Mouse (Mus musculus): Measurements from ENCODE around the gene Lrrc8b.

The Lrrc8b gene

DNA sequence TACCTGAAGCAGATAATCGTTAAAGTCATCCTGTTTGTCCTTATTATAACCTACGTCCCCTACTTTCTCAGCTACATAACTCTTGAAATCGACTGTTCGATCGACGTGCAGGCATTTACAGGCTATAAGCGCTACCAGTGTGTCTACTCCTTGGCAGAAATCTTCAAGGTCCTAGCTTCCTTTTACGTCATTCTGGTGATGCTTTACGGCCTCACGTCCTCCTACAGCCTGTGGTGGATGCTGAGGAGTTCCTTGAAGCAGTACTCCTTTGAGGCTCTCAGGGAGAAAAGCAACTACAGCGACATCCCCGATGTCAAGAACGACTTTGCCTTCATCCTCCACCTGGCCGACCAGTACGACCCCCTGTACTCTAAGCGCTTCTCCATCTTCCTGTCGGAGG is 65.0 kb downstream of the Lrrc8b start:
- DNase-seq (ENCODE audit: extremely low read depth, low read depth, low spot score), result no peak

GRCm38 (mm10) chr5:105483632-105484031 is 68.1 kb downstream of the Lrrc8b start:
- no peak for DNase-seq (ENCODE audit: extremely low read depth, low read depth, low spot score)

DNA sequence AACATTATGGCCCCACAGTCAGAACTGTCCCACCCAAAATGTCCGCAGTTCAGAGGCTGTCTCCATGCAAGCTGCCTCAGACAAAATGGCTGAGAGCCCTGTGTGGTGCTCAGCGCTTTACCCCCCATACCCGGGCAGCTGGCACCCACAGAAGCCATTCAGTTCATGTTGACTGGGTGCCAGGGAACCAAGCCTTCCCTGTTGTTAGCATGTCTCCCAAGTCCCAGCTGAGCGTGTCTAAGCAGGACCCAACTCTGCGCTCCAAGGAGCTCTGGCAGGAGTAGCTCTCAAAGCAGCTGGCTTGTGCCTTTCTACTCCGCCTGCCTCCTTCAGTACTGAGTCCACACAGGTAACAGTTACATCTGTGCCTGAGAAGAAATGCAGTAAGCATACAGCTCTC is 68.7 kb downstream of the Lrrc8b start:
- DNase-seq (ENCODE audit: extremely low read depth, low read depth, low spot score), result no peak

DNA sequence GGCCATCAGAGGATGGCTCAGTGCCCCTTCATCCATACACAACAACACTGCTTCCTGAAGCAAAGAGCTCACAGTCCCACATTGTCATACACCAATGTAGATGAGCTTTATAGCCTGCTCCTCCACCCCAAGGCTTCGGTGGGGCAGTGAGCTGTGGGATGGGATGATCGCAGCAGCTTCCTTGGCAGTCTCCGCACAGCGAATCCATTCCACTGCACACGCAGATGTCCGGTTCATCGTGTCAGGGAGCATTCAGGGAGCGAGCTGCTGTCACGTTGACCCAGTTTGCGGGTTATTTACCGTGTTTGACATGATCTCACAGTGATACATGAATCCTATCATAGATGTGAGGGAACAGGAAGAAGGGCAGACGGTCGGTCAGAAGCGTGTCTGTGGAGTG is 69.3 kb downstream of the Lrrc8b start:
- DNase-seq (ENCODE audit: extremely low read depth, low read depth, low spot score), result no peak

GRCm38 (mm10) chr5:105490211-105490610 is 74.6 kb downstream of the Lrrc8b start:
- DNase-seq (ENCODE audit: extremely low read depth, low read depth, low spot score), result no peak

DNA sequence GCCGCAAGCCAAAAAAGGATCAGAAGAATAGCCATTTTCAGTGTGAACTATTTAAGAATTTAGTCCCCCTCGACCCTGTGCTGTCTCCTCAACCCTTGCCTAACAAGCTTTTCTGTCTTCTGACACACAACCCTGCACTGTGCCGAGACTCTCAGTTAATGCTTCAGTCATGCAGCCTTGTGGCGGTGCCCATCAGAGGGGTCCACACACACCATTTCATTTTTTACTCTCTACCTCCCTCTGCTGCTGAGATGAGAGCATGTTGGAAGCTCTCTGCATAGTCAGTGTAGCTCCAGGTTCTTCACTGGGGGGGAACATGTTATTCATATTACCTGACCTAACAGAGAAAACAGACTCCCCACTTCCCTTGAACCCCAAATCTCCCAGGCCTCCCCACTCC is 75.8 kb downstream of the Lrrc8b start:
- DNase-seq (ENCODE audit: extremely low read depth, low read depth, low spot score), result no peak

- no peak for DNase-seq (ENCODE audit: extremely low read depth, low read depth, low spot score)
These were observed 77.0 kb downstream of the Lrrc8b start for GRCm38 (mm10) chr5:105492367-105493246.

- no peak for DNase-seq (ENCODE audit: extremely low read depth, low read depth, low spot score)
These were observed 77.8 kb downstream of the Lrrc8b start for GRCm38 (mm10) chr5:105493377-105493776.

GRCm38 (mm10) chr5:105494246-105494917 is 78.8 kb downstream of the Lrrc8b start:
- DNase-seq (ENCODE audit: extremely low read depth, low read depth, low spot score), result no peak

- no peak for DNase-seq (ENCODE audit: extremely low read depth, low read depth, low spot score)
These were observed 79.6 kb downstream of the Lrrc8b start for GRCm38 (mm10) chr5:105494918-105495901.

DNA sequence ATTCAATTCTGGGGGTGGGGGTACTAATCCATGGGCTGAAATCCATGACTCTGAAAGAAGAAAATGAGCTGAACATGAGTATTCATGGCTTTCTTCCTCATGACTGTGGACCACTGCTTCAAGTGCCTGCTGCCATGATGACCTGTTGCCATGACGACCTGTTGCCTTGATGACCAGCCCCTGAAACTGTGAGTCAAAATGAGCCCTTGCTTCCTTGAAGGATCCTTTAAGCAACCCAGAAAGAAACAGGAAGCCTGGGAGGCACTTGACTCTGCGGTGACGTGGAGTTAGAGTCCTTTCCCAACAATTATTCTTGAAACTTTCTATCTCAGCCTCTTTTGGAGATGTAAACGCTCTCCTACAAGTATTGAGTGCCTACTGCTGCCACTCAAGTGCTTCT is 80.6 kb downstream of the Lrrc8b start:
- no peak for DNase-seq (ENCODE audit: extremely low read depth, low read depth, low spot score)

- no peak for DNase-seq (ENCODE audit: extremely low read depth, low read depth, low spot score)
These were observed 81.0 kb downstream of the Lrrc8b start for GRCm38 (mm10) chr5:105496586-105496985.

GRCm38 (mm10) chr5:105498429-105499000 is 82.9 kb downstream of the Lrrc8b start:
- no peak for DNase-seq (ENCODE audit: extremely low read depth, low read depth, low spot score)

DNA sequence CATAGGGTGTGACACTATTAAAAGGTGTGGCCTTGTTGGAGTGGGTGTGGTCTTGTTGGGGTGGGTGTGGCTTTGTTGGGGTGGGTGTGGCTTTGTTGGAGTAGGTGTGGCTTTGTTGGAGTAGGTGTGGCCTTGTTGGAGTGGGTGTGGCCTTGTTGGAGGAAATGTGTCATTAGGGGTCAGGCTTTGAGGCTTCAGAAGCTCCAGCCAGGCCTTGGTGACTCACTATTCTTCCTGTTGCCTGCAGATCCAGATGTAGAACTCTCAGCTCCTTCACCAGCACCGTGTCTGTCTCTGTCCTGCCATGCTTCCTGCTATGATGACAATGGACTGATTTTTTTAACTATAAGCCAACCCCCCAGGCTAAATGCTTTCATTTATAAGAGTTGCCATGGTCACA is 83.8 kb downstream of the Lrrc8b start:
- no peak for DNase-seq (ENCODE audit: extremely low read depth, low read depth, low spot score)

GRCm38 (mm10) chr5:105500132-105501121 is 84.9 kb downstream of the Lrrc8b start:
- DNase-seq (ENCODE audit: extremely low read depth, low read depth, low spot score), result no peak

- no peak for DNase-seq (ENCODE audit: extremely low read depth, low read depth, low spot score)
These were observed 85.6 kb downstream of the Lrrc8b start for GRCm38 (mm10) chr5:105501136-105501535.

GRCm38 (mm10) chr5:105508813-105509212 is 93.2 kb downstream of the Lrrc8b start:
- no peak for DNase-seq (ENCODE audit: extremely low read depth, low read depth, low spot score)

- DNase-seq (ENCODE audit: extremely low read depth, low read depth, low spot score), result no peak
These were observed 96.7 kb downstream of the Lrrc8b start for GRCm38 (mm10) chr5:105512297-105512696.

DNA sequence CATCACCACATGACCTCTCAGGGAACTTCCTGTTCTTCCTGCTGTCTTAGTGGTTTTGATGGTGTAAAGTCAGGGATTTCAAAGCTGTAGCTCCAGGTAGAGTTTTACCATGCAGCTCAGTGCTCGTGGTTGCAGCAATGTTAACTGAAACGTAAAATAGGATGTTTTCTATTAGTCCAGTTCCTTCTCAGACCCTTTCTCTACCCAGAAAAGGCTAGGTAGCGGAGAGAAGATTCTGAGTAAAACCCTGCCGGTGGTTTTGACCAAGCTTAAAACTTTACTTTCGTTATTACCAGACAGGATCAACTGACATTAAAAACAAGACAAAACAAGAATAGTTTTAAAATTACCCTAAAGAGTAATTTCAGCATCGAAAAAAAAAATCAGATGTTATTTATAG is 100.0 kb downstream of the Lrrc8b start:
- DNase-seq (ENCODE audit: extremely low read depth, low read depth, low spot score), result no peak

DNA sequence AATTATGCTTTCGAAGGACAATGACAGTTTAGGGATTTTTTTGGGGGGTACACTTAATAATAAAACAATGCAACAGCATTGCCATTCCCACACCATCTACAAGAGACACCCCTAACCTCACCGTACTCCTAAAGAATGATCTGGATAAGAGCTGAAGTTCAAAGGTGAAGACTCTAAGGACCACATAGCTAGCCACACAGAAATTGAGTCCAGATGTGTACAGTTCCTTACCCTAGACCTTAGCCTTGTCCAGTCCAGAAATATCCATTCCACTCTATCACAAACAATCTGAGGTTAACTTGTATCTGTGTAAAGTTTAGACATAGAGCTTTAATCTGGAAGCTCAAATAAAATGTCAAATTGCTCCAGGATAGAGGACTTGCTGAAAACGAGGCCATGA is 100.7 kb downstream of the Lrrc8b start:
- DNase-seq (ENCODE audit: extremely low read depth, low read depth, low spot score), result no peak

Data from fat pad, adult 2 months (tissue).